Mouse (Mus musculus): ENCODE results near the gene Tchhl1.

Gene Tchhl1

DNA sequence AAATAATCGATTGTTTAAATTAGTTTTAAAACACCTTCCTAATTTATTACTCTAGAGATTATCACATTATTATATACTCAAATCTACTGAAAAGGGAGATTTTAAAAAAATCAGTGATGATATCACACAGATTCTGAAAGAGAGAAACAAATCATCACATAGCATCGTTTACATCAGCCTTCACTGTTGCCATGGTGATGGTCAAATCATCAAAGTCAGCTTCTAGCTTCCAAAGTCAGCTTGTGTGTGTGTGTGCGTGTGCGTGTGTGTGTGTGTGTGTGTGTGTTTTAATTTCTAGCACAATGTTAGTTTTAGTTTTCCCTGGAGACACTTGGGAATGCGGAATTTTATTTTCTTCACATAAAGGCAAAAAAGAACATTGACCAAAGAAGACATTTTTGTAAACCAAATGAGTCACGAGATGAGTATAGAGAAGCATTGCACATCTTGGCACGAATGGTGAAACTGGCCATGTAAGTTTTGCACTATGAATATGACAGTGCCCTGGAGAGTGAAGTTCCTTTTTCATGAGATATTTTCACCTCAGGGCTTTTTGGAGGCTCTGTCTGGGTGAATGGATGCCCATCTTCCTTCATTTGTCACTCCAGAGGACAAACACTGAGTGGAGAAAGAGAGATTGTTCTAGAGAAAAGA lies 36.1 kb downstream of the Tchhl1 start:
- no peak for DNase-seq (ENCODE audit: low spot score in 2 of 2)

DNA sequence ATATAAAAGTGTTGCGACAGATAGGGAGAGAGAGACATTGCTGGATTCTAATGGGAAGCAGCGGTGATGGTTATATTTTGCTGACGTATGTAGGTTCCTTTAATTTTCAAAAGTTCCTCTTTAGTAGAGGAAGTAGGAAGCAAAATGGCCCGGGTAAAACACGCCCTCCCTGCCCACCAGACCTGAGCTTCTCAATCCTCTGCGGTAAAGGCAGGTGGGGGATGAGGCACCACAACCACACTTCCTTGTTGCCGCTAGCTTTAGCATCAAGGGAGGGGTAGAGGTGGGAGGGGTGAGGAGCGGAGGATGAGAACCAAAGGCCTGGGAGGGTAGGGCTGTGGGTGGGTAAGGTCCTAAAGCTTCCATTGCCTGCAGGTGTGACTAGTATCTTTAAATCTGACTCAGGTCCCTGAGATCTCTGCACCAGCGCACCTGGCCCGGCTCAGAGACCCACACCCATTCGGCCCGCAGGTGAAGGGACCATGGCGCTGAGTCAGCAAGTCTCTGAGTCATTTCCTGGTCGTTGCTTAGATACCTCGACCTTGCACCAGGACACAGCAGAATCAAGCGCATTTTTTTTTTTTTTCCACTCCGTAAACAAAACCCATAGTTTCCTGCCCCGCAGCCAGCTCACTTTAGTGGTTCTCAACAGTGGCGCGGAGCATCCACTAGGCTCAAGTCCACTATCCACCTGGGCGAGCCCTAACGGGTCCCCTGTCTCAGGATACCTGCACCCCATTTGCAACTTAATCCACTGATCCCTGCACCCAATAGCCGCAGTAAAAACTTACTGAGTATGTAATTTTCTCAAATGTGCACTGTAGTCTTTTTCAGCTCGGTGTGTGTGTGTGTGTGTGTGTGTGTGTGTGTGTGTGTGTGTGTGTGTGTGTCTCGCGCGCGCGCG lies 37.7 kb downstream of the Tchhl1 start:
- DNase-seq (ENCODE audit: low spot score in 2 of 2) = peak; percentile 47 to 68

DNA sequence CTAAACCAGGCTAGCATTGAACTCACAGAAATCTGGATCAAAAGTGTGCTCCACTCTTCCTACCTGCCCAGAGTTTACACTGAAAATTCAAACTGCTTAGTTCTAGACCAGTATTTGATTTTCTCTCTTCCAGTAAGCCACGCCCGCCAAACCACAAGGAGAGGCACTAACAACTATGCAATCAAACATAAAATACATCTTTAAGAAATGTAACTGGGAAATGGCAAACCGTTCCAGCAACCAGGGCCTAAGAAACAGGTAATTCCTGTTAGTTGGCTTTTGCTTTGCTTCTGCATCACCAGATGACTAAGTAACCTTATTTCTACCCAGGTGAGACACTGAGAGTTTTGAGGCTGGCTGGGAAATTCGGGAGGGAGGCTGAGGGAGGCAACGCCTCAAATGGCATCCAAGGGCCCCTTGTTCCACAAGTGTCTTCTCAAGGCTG lies 38.3 kb downstream of the Tchhl1 start:
- DNase-seq (ENCODE audit: low spot score in 2 of 2) = peak; percentile 32 to 63

DNA sequence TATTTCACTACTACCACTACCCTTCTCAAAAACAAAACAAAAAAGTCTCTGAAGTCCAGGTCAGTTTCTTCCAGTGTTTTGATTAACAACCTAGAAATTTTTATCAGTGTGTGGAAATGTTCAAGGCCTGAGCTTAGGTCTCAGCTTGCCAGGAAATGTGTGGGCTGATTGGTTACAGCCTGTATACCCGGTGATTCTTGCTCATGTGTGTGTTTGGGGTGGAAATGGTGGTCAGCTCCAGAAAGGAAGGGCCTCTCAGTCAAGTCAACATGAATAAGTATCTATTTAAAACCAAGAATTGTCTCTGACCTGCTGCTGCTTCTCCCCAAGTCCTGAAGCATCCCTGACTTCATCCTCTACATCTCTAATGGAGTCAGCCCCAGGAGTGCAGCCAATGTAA lies 40.7 kb downstream of the Tchhl1 start:
- DNase-seq (ENCODE audit: low spot score in 2 of 2) = no peak

DNA sequence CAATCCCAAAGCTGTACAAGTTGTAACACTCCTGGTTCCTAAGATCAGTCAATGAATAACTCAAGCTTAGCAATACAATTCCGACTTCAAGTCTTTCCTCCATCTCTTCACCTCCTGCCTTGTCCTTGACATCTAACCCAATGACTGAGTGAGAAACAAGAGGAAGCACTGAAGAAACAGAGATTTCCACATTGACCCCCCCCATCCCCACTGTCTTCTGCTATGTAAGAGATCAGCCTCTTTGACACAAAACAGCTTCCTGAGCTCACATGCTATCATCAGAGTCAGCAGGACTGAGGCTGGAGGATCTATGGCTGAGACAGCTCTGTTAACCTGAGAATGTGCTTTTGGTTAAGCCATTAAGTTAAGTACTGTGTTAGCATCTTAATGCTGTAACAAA lies 42.5 kb downstream of the Tchhl1 start:
- no peak for DNase-seq (ENCODE audit: low spot score in 2 of 2)

DNA sequence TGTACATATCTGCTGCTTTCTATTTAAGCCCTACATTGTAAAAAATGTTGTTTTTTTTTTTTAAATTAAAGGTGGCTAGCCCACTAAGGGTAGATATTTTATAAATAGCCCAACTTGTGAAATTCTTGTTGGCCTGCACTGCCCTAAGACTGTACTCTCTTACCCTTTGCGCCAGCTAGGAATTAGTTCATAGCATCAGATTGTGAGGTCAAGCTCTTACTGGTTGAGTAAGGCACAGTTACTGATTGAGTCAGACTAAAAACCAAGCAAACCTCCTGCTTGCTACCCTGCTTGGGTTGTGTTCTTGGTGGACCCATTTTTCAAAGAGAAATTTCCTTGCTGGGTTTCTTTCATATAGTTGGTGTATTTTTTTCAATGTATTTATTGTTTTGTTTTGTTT lies 43.2 kb downstream of the Tchhl1 start:
- DNase-seq (ENCODE audit: low spot score in 2 of 2) = no peak

DNA sequence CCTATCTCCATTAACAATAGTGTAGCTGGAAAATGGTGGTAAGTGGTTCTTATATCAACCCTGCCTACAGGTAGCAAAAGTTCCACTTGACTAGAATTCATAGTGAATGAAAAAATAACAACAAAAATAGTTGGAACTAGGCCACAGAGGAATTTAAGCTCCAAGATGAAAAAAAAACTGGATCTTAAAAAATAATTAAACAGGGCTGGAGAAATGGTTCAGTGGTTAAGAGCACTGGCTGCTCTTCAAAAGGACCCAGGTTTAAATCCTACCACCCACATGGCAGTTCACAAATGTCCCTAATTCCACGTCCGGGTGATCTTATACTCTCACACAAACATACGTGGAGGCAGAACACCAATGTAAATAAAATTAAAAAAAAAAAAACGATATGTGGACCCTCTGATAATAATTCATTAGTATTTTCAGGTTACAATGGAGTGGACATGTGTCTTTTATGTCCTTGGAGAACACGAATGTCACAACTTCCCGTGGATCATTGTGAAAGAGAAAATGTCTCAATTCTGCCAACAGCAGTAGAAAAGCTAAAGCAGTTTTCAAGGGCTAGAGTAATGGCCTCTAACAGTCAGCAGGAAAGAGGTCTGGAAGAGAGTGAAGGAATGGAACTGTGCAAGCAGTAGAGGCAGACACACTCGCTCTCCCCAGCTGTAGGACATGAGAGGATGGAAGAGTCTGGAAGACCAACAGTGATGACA lies 44.0 kb downstream of the Tchhl1 start:
- DNase-seq (ENCODE audit: low spot score in 2 of 2) = no peak

DNA sequence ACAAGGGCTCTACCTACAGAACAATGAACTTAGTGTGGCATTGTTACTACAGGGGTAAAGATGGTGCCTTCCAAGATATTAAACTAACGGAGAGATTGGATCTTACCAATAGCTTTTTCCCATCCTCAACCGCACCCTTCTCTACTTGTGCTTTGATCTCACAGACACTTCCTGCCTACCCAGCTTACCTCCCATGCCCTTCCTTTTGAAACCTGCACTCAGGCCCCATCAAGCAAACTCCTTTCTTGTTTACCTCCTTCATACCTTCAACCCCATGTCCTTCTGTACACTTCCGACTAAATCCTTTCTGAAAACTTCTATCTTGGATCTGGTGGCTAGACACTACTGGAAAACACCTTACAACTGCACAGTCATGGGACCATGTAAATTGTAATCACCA lies 46.1 kb downstream of the Tchhl1 start:
- no peak for DNase-seq (ENCODE audit: low spot score in 2 of 2)

DNA sequence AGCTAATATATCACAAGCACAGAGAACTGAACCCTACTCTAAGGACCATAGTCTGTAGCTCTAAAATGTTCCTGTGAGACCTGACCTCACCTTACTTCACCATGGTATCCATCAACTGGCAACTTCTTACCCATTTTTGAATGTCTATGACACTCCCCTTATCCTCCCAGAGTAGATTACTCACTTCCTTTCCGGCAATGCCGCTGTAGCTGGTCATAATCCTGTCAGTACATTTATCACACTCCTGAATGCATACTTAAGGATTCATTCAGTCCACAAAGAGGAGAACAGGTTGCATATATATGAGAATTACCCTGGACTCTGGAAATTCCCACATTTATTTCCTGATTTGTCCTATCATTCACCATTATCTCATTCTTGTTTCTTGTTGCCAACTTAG lies 48.8 kb downstream of the Tchhl1 start:
- DNase-seq (ENCODE audit: low spot score in 2 of 2) = no peak

DNA sequence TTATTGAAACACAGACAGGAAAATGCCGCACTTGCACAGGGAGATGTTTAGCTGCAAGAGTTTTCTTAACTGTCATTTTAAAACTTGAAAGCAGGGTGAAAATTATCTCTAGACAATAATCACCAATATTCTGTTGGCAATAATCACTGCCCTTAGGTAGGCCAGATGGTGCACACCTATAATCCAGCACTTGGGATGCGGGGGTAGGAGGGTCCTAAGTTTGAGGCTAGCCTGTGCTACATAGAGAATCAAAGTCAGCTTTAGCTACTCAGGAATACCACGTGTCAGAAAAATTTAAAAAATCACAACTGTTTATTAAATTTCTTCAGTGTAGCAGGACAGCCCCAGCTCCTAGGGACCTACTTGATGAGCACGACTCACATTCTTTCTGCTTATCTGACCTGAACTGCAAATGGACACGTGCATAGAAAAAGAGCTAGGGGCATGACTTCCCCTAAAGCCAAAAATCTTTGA lies 51.3 kb downstream of the Tchhl1 start:
- no peak for DNase-seq (ENCODE audit: low spot score in 2 of 2)

DNA sequence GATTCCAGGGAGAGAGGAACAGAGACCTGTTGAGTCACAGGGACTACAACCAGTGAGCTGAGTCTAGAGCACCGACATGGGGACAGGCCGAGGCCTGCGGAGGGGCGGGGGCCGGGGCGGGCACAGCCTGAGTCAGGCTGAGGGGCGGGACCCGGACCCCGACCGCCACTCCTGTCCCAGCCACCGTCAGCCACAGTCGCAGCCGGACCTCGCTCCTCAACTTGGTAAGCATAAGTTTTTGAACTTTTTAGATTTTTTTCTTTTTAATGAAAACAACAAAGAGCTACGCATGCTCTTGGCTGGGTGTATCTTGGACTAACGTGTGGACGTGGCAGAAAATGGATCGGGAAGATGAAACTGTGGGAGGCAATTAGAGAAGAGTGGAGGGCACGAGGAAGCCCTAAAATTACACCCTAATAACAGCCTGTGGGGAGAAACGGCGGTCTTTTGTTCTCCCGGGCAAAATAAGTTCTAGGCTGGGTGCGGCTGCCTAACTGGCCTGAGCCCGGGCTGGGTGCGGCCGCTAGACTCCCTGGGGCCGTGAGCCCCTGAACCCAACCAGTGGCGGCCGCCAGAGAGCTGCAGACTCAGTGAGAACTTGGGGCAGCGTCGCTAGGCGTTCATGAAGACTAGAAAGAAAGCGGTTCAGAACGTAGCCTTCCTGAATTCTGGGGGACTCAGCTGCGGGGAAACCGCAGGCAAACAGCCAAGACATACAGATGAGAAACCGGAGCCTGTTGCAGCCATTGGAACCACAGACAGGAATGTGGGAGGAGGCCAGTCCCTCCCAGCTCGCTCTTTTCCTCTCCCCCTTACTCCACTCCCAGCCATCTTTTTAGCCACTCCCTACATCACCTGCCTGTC lies 52.0 kb downstream of the Tchhl1 start, which contains the start of gene S100a11:
Gene S100a11, plus strand, starts transcription at position 159 of the 864 bp plus-strand sequence.
- peak; percentile 60 to 69 for DNase-seq (ENCODE audit: low spot score in 2 of 2)
